Mouse (Mus musculus) testis, postnatal 14 days (tissue): ENCODE data around the gene Lactbl1.
A peak's percentile ranks its signal among the peaks of the same experiment; 100 is the strongest.

ENCODE experiments used
- DNase-seq: peaks from one replicate; pipeline ENCODE4 v3.0.0; 2021; ENCODE audit warnings: low spot score

Gene Lactbl1

DNA sequence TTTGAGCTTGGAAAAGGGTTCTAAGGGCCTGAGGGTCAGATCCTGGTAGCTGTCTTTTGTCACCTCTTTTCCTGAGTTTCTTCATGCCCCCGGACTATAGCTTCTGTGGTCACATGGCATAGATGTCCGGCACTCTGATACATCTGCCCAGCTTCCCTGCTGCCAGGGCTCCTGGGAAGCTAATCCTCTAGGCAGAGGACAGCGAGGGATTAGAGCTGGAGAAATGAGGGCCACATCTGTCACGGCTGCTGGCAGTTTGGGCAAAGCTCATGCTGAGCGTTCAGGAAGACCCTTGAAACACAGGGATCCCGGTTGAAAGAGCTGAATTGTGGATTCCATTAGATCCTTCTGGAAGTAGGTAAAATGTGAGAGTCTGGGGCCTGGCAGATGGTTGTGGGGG lies at the start of gene Lactbl1:
Lactbl1 (plus strand) TSS at position 234 of the 400 bp plus-strand sequence.
- DNase-seq, result no peak

DNA sequence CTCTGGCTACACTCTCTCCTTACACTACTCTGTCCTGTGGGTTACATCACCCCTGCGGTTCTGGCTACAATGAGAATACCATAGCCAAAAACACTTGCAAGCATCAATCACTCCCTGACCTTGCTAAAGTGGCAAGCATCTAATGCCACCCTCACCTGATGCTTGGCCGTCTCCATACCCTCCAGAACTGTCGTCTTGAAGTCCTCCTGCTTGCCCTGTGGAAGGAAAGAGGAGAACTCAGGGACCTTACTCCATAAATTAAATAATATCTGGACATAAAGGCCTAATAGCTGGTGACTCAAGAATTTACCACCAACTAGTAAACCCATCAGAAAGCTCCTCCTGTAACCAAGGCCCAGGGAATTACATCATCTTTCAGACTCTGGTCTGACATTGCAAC lies 40.5 kb upstream of the Lactbl1 start:
- no peak for DNase-seq

GRCm38 (mm10) chr4:136587221-136587827 lies 35.1 kb upstream of the Lactbl1 start:
- DNase-seq, result no peak

DNA sequence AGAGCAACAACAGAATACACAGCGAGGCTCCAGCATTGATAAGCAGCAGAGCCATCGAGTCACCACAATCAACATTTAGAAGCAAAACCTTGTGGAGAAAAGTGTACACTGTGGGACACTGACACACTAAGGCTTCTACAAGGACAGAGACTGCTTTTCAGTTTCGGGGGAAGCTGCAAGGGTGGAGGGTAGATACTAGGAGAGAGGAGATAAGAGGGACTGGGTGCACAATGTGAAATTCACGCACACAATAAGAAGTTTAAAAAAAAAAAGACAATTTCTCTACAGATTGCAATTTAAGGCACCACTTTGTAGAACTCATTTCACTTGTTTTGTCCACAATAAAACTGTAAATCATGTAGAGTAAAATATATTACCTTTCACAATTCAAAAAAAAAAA lies 34.4 kb upstream of the Lactbl1 start:
- DNase-seq, result no peak

DNA sequence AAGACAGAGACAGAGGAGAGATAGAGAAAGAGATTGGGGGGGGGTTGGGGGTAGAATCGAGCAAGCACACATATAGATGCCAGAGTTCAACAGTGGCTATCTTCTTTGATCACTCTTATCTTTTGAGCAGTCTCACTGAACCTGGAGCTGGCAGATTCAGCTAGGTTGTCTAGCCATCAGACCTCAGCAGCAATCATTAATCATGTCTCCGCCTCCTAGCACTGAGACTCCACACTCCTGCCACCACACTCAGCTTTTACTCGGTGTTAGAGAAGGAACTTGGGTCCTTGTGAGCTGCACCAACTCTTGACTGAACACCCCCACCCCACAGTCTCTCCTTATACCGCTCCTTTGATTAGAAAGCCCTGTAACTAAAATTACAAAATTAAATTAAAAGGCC lies 30.3 kb upstream of the Lactbl1 start:
- DNase-seq, result no peak

- DNase-seq, result no peak
These were observed 28.4 kb upstream of the Lactbl1 start for GRCm38 (mm10) chr4:136594006-136594405.

- DNase-seq, result no peak
These were observed 27.2 kb upstream of the Lactbl1 start for GRCm38 (mm10) chr4:136595221-136595620.

GRCm38 (mm10) chr4:136598268-136598876 lies 24.0 kb upstream of the Lactbl1 start:
- DNase-seq, result no peak

DNA sequence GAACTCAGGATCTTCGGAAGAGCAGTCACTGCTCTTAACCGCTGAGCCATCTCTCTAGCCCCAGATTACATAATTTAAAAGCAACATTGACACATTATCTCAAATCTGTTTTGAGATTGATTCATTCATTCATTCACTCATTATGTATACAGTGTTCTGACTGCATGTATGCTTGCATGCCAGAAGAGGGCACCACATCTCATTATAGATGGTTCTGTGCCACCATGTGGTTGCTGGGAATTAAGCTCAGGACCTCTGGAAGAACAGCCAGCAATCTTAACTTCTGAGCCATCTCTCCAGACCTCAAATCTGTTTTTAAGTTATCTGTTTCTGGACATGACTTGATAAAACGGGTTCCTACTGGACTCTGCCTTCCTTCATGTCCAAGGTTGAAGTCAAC lies 22.6 kb upstream of the Lactbl1 start:
- no peak for DNase-seq

GRCm38 (mm10) chr4:136600536-136600935 lies 21.9 kb upstream of the Lactbl1 start:
- DNase-seq, result no peak

DNA sequence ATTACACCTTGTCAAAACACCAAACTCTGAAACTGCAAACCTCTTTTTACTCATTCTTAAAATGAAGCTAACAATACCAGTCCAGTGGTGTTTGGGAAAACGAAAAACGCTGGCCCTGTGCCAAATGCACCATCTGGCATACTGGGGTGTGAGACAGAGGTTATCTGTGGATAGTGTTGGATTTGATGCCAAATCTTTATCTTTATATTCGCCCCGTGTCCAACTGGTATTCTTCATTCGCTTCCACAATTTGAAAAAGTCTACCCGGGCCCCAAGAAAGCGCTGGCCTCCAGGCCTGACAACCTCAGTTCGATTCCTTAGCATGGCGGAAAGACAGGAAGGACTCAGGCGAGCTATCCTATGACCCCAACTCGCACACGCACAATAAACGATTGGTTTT lies 20.9 kb upstream of the Lactbl1 start:
- DNase-seq, result peak; percentile 41

DNA sequence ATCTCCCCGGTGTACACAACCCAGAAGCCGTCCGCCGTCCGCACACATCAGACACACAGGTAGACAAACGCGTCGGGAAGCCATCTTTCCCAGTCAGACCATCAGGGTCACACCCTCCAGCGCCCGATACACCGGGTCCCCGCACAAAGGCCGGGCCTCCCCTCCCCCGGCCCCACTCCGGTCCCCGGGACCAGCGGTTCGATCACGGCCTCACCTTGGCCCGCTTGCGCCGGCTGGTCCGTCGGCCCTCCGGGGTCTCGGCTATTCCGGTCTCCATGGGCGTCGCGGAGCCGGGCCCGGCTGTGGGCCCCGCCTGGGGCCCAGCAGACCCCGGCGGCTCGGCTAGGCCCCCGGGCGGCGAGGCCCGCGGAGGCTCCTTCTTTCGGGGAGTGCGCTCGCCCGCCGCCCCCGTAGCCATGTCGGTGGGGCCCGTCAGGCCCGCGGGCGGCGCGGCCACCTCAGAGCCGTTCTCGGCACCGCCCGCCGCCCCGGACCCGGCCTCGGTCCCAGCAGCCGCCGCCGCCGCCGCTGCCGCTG lies 20.3 kb upstream of the Lactbl1 start:
- peak; percentile 65 for DNase-seq

DNA sequence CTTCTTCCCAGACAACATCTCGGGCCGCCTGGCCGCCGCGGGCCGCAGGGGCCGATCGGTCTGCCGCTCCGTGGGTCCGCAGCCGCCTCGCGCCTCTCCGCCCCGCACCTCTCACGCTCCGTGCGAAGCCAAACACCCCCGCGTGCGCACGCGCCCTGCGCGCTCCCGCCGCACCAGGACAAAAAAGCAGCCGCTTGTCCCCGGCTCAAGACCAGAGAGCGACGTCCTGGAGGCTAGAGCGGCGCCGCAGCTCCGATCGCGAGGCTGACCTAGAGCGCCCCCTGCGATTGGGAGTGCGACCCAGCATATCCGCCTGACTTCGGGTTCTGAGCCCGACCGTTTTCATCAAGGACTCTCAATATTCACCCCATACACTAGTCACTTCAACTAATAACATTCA lies 19.9 kb upstream of the Lactbl1 start, which contains the start of gene Kdm1a:
Kdm1a (minus strand) TSS at position 156 of the 400 bp plus-strand sequence.
- peak; percentile 95 for DNase-seq

- DNase-seq, result no peak
These were observed 16.5 kb upstream of the Lactbl1 start for GRCm38 (mm10) chr4:136605756-136606485.

- no peak for DNase-seq
These were observed 12.0 kb upstream of the Lactbl1 start, which contains the start of gene Tex46 for GRCm38 (mm10) chr4:136610387-136610856. TSS of gene Tex46 (plus strand) at chr4:136610437.

DNA sequence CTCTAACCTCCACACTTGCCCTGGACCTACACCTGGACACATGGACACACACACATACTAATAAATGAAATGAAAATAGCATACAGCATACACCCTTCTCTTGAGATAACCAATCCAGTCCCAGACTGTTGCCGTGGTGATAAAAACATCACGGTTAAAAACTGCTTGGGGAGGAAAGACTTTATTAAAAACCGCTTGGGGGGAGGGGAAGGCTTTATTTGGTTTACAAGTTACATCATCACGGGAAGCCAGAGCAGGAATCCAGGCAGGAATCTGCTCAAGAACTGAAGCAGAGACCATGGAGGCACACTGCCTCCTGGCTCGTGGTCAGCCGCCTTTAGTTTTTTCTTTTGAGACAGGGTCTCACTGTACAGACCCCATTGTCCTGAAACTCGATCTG lies 8.8 kb upstream of the Lactbl1 start:
- DNase-seq, result no peak

DNA sequence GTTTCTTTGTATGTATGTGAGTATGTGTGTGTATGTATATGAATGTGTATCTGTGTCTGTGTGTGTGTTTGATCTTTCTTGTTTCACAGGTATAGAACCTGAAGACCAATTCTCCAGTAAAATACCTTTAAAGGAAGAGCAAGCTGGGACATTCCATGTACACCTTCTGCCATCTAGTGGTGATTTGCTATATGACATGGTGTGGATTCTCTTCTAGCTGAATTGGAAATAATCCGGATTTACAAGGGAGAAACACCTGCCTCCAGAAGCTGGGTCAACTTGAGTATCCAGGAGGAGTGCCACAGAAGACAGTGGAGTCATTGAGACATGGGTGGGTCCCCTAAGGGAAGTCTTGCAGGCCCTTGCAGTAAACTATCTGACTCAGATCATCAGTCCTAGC lies 1.1 kb upstream of the Lactbl1 start:
- DNase-seq, result no peak

GRCm38 (mm10) chr4:136621956-136622355 lies 465 bp upstream of the Lactbl1 start:
- no peak for DNase-seq

- no peak for DNase-seq
These were observed 4.2 kb downstream of the Lactbl1 start for GRCm38 (mm10) chr4:136626590-136626989.

DNA sequence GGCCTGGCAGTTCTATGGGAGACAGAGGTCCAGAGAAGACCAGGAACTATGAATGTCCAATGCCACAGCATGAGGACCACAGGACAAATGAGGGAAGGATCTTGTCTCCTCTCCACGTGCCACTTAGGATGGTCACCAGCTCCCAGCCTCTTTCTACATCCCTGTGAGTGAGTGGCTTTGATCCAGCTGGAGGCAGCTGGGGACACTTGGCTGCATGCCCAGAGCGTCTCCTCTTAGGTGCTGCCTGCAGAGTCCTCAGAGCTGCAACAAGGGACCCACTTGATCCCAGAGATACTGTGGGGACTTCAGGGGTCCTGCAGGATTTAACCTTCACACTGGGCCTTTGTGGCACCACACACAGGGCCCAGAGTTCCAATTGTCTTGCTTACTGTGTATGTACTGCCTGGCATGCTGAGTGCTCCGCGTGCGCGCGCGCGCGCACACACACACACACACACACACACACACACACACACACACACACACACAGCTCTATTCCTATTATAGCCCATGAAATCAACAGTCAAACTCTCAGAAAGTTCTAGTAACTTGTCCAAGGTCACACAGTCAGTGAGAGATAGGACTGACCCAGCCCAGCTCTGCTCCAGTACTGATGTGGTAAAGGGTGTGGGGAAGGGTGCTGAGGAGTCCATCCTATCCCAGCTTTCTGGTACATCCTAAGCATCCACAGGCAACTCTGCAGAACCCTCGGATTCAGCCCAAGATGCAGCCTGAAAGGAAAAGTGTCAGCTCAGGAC lies 9.0 kb downstream of the Lactbl1 start:
- DNase-seq, result no peak

GRCm38 (mm10) chr4:136635995-136636394 lies 13.6 kb downstream of the Lactbl1 start:
- DNase-seq, result no peak

- no peak for DNase-seq
These were observed 14.1 kb downstream of the Lactbl1 start for GRCm38 (mm10) chr4:136636511-136636910.
